Mouse (Mus musculus) MEL-GATA-1-ER (cell line): Measurements from ENCODE around the gene Prim1.
"Not testable (repeated sequence)": the region's sequence is repeated elsewhere in the genome, so short reads cannot be mapped to it uniquely, and the experiment has no call there.

ENCODE experiments used
- DNase-seq: peaks from one replicate; pipeline ENCODE4 v3.0.0-alpha.2; 2012; ENCODE audit warnings: low read depth; ENCODE audit errors: extremely low read depth

Gene Prim1

DNA sequence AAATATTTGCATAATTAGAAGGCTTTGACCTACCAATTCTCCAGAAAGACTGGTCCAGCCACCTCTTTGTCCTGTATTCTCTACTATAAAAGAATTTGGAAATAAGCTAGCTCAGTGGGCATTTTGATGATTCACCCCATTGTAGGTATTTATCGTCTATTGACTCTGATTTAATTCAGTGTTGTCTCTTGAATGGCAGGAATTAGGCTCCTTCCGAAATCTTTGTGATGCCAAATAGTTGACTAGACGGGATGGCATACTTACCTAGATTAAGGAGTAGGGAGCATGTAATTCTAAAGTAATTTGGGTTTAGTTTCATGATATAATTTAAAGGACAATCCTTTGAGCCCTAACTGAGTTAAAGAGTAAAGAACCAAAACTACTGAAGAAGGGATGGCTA lies 23.0 kb downstream of the Prim1 start:
- no peak for DNase-seq

DNA sequence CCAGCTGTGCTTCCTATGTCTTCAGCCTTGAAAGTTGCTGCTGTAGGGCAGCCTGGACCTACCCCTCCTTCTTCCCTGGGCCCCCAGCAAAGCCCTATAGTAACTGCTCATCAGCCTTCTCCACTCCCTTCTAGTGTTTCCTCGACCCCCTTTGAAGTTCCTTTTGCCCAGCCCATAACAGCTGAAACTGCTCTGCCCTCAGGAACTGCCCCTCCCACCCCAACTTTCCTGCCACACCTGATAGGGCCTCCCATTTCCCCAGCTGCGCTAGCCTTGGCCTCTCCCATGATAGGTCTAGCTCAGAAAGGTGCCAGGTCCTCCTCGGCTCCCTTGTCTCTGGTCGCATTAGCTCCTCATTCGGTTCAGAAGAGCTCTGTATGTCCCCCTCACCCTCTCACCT lies 24.2 kb downstream of the Prim1 start:
- DNase-seq, result no peak

DNA sequence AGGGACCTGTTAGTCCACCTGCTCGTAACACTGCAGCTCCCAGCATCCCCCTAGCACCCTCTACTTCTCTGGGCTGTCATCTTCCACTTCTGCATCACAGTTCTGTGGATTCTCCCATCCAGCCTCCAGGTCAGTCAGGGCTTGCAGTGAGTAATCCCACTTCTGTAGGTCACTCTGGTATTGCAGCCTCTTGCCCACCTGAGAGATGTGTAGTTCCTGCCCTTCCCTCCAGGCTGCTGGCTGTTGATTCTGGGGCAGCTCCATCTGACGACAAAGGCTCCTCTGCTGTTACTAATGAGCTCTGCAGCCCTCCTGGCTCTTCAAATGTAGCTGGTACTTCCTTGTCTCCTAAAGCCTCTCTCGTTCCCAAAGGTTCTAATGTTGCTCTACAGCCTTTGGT lies 24.9 kb downstream of the Prim1 start:
- DNase-seq, result no peak

DNA sequence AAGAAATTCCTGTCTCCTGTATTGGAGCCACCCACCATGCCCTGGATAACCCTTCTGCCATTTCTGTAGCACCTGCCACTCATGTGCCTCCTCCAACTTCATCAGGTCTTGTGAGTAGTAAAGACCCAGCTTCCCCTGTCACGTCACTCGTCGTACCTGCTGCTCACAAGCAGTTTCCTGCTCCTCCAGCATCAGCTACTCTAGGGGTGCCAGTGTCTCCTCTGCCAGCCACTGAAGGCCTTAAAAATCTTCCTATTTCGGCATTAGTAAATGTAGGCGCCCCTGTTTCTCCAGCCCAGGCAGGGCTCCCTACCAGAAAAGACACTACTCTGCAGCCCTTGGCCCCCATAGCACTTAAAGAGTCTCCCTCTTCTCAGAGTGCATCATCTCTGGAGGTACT lies 25.3 kb downstream of the Prim1 start:
- no peak for DNase-seq

DNA sequence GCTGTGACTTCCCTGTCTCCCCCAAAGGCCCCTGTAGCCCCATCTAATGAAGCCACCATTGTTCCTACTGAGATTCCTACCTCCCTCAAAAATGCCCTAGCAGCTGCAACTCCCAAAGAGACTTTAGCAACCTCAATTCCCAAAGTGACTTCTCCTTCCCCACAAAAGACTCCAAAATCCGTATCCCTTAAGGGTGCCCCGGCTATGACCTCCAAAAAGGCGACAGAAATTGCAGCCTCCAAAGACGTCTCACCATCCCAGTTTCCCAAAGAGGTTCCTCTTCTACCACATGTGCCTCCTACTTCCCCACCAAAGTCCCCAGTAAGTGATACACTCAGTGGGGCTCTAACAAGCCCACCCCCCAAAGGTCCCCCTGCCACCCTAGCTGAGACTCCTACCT lies 26.7 kb downstream of the Prim1 start:
- no peak for DNase-seq

DNA sequence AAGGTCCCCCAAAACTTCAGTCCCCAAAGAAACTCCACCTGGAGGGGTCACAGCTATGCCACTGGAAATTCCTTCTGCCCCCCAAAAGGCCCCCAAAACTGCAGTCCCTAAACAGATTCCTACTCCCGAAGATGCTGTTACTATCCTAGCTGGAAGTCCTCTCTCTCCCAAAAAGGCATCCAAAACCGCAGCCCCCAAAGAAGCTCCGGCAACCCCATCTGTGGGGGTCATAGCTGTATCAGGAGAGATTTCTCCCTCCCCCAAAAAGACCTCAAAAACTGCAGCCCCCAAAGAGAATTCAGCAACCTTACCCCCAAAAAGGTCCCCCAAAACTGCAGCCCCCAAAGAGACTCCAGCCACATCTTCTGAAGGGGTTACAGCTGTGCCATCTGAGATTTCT lies 27.5 kb downstream of the Prim1 start:
- DNase-seq, result no peak

DNA sequence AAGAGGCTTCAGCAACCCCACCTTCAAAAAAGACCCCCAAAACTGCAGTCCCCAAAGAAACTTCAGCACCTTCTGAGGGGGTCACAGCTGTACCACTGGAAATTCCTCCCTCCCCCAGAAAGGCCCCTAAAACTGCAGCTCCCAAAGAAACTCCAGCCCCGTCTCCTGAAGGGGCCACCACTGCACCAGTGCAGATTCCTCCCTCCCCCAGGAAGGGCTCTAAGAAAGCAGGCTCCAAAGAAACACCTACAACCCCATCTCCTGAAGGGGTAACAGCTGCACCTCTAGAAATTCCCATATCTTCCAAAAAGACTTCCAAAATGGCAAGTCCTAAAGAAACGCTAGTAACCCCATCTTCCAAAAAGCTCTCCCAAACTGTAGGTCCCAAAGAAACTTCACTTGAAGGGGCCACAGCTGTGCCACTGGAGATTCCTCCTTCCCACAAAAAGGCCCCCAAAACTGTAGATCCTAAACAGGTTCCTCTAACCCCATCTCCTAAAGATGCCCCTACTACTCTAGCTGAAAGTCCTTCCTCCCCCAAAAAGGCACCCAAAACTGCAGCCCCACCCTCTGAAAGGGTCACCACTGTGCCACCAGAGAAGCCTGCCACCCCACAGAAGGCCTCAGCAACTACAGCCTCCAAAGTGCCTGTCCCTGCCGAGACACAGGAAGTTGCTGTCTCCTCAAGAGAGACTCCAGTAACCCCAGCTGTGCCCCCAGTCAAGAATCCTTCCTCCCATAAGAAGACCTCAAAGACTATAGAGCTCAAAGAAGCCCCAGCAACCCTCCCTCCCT lies 28.3 kb downstream of the Prim1 start:
- DNase-seq, result no peak

DNA sequence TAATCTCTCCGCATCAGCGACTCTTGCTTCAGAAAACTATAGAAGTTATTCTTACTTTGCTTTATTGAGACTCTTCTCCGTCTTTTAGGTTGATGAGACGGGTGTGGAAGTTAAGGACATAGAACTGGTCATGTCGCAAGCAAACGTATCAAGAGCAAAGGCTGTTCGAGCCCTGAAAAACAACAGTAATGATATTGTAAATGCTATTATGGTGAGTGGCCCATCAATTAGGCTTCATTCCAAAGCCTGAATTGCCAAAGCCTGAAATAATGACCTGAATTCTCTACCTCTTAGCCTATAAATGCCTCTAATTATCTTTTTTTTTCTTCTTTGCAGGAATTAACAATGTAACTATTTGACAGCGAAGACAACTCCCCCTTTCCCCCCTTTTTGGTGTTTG lies 33.2 kb downstream of the Prim1 start:
- DNase-seq, result no peak

DNA sequence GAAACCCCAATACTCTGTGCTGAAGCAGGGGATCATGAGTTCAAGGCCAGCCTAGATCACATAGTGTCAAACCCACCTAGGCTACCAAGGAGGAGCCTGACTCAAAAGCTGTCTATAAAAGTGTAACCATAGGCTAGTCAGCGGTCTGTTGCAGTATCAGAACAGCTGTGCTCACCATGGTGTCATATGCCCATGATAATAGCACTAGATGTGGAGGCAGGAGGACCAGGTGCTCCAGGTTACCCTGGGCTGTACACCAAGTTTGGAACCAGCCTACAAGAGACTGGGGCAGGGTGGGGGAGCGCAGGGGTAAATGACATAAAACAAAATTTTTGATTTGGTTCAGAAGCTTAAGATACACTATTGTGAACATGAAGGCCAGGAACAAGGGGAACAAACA lies 34.8 kb downstream of the Prim1 start:
- DNase-seq, result no peak

DNA sequence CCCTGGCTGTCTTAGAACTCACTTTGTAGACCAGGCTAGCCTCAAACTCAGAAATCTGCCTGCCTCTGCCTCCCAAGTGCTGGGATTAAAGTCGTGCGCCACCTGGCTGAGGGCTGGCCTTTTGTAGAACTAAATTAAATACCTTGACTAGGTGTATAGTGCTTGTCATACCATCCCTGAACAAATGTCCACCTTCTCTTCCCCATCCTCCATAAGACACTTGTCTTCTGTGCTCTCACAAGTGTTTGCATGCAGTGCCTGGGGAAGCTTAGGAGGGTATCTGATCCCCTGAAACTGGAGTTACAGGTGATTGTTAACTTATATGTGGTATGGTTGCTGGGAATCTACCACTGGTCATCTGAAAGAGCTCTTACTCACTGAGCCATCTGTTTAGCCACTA lies 35.4 kb downstream of the Prim1 start:
- no peak for DNase-seq

DNA sequence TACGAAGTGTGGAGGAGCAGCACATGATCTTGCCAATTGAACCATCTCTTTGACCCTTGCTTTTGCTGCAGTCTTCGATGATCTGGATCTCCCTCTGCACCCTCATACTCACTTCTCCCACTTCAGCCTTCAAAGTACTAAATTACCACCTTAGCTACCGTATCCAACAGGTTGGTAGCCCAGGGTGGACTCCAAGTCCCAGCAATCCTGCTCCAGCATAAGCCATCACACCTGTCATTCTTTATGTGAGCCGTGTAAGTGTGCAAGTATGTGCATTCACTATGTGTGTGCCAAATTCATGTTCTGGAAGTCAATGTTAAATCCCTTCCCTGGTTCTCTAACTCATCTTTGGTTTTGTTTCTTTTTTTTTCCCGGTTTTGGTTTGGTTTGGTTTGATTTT lies 36.6 kb downstream of the Prim1 start:
- DNase-seq, result no peak

DNA sequence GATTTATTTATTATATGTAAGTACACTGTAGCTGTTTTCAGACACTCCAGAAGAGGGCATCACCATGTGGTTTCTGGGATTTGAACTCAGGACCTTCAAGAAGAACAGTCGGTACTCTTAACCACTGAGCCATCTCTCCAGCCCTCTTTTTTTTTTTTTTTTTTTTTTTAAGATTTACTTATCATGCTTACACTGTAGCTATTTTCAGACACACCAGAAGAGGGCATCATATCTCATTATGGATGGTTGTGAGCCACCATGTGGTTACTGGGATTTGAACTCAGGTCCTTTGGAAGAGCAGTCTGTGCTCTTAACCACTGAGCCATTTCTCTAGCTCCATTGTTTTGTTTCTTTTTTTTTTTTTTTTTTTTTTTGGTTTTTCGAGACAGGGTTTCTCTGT lies 37.2 kb downstream of the Prim1 start:
- not testable (repeated sequence) for DNase-seq

DNA sequence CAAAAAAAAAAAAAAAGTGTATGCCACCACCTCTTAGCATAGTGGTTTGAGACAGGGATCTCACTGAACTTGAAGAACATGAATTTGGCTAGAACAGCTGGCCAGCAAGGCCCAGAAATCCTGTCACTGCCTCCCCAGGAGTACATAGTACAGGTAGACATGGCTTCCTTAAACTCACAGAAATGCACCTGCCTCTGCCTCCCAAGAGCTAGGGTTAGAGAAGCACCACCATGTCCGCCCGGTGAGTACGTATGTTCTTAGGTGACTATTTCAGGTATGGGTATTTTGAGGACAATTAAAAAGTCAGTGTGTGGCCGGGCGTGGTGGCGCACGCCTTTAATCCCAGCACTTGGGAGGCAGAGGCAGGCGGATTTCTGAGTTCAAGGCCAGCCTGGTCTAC lies 38.0 kb downstream of the Prim1 start:
- DNase-seq, result no peak

DNA sequence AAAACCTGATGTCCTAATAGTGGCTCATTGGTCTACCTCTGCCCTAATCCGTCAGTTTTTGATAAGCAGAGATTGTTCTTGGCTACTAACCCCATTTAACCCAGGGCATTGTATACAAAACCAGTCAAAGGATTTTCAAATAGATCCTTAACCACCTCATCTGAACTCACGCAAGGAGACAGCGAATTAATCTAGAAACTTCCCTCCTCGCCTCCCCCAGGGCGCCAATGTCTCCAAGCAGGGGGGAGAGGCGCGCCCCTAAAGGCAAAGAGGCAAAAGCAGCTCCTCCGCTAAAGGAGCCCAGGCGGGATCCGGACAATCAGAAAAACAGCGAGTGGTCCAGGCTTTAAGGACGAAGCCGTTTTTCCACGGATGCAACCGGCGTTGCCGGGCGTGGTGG lies 43.2 kb downstream of the Prim1 start:
- DNase-seq, result no peak

DNA sequence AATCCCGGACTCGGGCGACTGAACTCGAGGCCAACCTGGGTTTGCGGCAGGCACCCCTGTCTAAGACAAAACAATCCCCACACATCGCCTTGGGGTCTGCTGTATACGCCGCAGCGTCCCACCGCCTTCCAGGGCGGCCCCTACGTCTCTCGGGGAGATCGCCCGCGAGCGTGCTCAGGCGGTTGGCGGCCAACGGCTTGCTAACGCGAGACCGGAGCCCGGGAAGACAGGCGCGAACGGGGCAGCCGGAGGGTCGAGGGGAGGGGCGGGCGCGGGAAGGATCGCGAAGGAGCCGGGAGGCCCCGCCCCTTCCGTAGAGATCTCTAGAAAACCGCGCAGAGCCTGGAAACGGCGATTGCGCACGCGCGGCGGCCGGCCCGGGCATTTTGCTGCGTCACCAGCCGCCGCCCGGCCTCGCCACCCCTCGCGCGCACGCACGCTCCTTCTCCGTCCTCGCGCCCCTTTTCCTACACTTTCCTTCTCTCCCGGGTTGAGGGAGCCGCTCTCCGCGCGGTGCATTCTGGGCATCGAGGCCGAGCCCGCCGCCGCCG lies 43.7 kb downstream of the Prim1 start, which contains the start of gene Ptges3:
Gene Ptges3, plus strand, starts transcription at position 354 of the 551 bp plus-strand sequence.
- peak; percentile 74 for DNase-seq

DNA sequence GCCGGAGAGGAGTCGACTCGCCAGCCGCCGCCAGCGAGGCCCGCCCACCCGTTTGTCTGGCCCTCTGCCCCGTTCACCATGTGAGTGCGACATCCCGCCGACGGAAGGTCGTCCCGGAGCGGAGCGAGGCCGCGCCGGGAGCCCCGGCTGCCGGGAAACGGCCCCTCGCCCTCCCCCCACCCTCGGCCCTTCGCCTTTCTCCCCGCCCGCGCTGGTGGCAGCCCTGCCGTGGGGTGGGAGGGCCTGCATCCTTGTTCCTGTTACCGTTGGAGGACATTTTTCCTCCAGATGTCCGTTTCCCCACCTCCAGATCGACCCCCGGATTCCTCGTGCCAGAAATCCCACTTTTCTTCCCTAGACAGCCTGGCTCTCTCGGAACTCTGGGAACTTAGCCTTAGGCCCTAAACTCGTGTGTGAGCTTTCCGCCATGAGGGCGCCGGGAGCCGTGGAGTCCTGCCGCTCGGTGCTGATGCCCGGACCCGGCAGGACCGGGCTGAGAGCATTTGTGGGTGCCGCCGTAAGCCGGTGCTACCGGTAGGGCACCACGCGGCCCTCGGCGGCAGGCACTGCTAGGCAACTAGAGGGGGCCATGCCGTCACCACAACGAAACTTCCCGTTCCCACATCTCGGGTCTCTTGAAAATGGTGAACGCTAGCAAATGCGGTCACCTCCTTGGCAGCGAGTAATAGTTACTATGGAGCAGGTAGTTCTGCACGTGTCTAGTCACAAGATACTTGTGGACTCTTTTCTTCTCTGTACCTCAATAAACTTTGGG lies 44.4 kb downstream of the Prim1 start:
- peak; percentile 60 for DNase-seq

DNA sequence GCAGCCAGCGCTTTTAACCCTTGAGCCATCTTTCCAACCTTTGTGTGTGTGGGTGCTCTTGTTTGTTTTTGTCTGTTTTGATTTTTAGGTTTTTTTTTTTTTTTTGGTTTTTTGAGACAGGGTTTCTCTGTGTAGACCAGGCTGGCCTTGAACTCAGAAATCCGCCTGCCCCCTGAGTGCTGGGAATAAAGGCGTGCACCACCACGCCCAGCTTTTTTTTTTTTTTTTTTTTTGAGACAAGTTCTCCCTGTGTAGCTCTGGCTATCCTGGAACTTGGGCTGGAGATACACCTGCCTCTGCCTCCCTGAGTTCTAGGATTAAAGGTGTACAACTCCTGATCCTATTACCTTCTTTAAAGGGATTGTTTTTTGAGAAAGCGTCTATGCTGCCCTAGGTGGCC lies 46.1 kb downstream of the Prim1 start:
- no peak for DNase-seq

DNA sequence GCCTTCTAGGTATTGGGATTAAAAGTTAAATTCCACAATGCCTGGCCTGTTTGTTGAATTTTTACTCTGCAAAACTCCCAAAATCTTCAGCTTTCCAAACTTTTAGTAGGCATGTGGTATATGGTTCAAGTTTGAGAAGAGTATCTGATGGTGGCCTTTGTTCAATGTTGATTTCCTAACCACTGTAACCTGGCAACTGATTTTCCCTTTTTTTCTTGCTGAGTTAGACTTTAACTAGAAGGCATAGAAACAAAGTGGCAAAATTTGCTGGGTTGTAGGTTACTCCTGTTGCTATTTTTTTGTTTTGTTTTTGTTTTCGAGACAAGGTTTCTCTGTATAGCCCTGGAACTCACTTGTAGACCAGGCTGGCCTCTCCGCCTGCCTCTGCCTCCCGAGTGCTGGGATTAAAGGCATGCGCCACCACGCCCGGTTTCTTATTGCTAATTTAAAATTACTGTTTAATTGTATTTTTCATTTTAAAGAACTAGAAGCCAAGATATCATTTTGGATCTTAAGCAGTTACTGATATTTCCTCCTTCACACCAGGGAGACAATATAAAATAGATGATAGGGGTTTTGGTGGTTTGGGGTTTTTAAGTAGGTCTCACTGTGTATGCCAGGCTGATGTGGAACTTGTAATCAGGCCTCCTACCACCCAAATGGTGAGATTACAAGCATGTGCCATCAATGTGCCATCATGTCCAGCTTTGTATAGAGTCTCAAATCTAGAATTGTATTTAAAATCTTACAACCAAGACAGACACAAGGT lies 47.4 kb downstream of the Prim1 start:
- no peak for DNase-seq

DNA sequence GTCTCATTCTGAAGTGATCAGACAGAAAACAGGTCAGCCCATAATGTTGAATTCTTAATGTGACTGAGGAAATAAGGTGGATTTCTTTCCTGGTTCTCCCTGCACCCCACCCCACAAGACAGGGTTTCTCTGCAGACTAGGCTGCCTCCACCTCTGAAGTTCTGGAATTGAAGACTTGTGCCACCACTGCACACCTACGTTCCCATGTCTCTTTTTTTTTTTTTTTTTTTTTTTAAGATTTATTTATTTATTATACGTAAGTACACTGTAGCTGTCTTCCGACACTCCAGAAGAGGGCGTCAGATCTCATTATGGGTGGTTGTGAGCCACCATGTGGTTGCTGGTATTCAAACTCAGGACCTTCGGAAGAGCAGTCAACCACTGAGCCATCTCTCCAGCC lies 51.1 kb downstream of the Prim1 start:
- no peak for DNase-seq

DNA sequence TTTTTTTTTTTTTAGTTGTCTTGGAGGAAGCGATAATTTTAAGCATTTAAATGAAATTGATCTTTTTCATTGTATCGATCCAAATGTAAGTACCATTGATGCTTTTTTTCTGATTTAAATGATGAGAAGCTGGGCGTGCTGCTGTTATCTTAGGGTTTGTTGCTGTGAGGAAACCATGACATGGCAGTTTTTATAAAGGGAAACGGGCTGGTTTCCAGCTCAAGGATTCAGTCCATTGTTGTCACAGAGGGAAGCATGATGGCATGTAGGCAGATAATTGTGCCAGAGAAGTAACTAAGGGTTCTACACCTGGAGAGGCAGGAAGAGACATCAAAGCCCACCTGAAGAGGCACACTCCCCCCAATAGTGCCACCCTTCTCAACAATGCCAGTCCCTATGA lies 54.2 kb downstream of the Prim1 start:
- no peak for DNase-seq

DNA sequence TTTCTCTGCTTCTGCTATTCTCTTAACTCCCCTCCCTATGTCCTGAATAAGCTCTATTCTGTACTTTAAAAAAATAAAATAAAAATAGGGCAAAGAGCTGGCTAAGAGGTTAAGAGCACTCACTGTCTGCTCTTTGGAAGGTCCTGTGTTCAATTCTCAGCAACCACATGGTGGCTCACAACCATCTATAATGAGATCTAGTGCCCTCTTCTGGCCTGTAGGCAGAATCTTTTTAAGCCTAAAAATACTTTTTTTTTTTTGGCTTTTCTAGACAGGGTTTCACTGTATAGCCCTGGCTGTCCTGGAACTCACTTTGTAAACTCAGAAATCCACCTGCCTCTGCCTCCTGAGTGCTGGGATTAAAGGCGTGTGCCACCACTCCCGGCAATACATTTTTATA lies 55.5 kb downstream of the Prim1 start:
- not testable (repeated sequence) for DNase-seq

DNA sequence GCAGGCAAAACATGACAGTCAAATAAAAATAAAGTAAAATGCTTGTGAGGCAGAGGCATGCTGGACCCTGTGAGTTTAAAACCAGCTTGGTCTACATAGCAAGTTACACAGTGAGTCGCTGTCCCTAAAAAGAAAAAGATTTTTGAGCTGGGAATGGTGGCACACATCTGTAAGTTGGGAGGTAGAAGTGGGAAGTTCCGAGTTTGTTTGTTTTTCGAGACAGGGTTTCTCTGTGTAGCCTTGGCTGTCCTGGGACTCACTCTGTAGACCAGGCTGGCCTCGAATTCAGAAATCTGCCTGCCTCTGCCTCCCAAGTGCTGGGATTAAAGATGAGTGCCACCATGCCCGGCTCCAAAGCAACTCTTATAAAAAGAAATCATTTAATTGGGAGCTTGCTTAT lies 63.3 kb downstream of the Prim1 start:
- not testable (repeated sequence) for DNase-seq
